Mouse (Mus musculus): ENCODE data around the gene Mmrn2. TPM values are rescaled to one million over a fixed set of nuclear protein-coding genes. Genes with fewer than 3 reads are reported as not detected.
"Not testable (repeated sequence)": the region's sequence is repeated elsewhere in the genome, so short reads cannot be mapped to it uniquely, and the experiment has no call there.

The Mmrn2 gene
- polyA plus RNA-seq, 1 experiment from 2014 or later, result 5.5 TPM

DNA sequence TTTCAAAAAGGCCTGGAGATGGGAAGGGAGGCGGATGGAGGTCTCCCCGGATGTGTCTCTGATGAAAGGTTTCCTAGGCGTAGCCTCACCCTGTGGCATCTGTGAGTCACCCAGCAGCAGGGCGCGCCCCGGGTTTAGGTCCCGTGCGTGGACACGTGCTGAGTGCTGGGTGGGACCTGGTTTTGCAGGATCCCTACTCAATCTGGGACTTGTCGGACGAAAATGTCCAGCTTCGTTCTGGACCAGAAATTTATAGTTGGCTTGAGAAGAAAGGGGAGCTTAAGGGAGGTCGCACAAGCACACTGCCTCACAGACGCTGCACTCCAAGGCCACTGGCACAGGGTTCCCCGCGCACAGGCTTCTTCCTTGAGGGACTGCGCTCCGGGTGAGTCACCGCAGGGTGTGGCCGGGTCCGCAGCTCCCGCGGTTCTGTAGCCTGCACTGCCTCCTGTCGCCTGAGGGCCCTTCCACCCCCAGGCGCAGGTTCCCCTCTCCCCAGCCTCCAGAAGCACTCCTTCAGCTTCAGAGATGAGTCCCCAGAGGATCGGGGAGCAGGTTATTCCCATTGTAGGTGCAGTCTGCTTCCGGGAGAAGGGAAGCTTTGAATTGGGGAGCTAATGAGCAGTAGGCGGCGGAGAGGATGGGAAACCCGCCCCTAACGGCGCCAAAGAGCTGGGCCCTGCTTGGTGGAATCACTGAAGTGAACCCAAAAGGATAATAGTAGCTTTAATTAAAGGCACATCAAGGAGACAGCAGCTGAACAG, 11.6 kb upstream of the Mmrn2 start:
- no peaks in the 10 kb centered on the region for H3K36me3 ChIP-seq
- H3K9ac ChIP-seq (replicated peaks), result peak overlapping the region; percentile 70
- under 1% methylated on average over 32 of the region's 32 CpGs for WGBS
- H3K4me2 ChIP-seq (replicated peaks), result peak overlapping the region; percentile 70
- peak overlapping the region; percentile 43 for H3K4me3 ChIP-seq (replicated peaks)
- no peaks in the 10 kb centered on the region for H3K27me3 ChIP-seq
- peak; percentile 86 for ATAC-seq
- no peak overlapping the region for H3K27ac ChIP-seq
- H3K4me1 ChIP-seq (replicated peaks), result peaks cover 12% of the 10 kb centered on the region
- H3K9me3 ChIP-seq, result no peaks in the 10 kb centered on the region

DNA sequence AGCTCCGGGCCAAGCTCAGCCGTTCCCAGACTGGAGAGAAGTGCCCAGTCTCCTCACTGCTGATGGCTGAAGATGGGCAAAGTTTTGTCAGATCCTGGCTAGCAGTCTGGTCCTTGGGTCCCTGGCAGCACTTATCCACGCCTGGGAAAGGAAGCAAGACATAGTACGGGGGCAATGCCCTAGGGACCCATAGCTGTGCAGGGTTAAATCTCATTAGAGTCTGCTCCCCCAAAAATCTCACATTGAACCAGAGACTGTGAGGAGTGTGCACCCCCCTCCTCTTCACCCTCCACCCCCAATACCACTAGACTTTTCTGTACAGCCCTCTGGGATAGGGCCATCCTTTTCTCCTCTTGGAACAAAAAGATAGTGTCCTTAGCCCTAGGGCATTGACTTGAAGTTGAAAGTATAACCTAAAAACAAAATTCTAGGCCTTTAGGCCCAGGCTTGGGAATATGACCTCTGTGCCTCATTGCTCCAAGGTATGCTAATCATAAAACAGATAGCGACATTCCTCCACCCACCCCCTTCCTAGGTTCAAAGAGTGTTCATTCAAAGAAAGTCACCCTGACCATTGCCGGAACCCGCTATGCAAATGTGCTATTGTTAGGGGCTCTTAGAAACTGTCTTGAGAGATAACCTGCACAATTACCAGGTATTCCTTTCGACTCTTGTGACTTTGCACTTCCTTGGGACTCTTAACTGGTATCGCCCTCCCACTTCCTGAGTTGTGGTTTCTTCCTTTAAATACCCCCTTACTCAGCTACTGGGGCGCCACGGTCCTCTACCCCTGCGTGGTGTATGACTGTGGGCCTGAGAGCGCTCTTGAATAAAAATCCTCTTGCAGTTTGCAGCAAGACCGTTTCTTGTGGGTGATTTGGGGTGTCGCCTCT, 10.8 kb upstream of the Mmrn2 start:
- Histone ChIP-seq H3K4me3 (replicated peaks) (peak overlapping the region; percentile 43), H3K4me1 (replicated peaks) (peaks cover 12% of the 10 kb centered on the region), H3K4me2 (replicated peaks) (peak overlapping the region; percentile 70), H3K9ac (replicated peaks) (peak overlapping the region; percentile 70)
- peak; percentile 66; the same call in 1 of the 2 replicates for ATAC-seq
- not testable (repeated sequence) for H3K36me3 ChIP-seq, H3K27me3 ChIP-seq, H3K9me3 ChIP-seq, H3K27ac ChIP-seq
- 71% methylated on average over 15 of the region's 15 CpGs for WGBS

GRCm38 (mm10) chr14:34365147-34365507, 10.1 kb upstream of the Mmrn2 start:
- no peaks in the 10 kb centered on the region for H3K9me3 ChIP-seq
- no peak for ATAC-seq
- 80% methylated on average over 2 of the region's 2 CpGs for WGBS

GRCm38 (mm10) chr14:34370203-34370602, 5.1 kb upstream of the Mmrn2 start:
- H3K36me3 ChIP-seq, result no peaks in the 10 kb centered on the region
- 61% methylated on average over 3 of the region's 3 CpGs for WGBS
- H3K4me1 ChIP-seq (replicated peaks), result peaks cover 8% of the 10 kb centered on the region; the same call in 1 of the 2 replicates
- no peak for ATAC-seq
- no peak overlapping the region for H3K9ac ChIP-seq (replicated peaks)
- no peak overlapping the region for H3K4me2 ChIP-seq (replicated peaks)
- H3K9me3 ChIP-seq, result no peaks in the 10 kb centered on the region
- H3K4me3 ChIP-seq (replicated peaks), result no peak overlapping the region
- H3K27me3 ChIP-seq, result no peaks in the 10 kb centered on the region
- H3K27ac ChIP-seq, result no peak overlapping the region

More at GRCm38 (mm10) chr14:34365147-34365507, 10.1 kb upstream of the Mmrn2 start:
- no peaks in the 10 kb centered on the region for H3K36me3 ChIP-seq
- H3K4me1 ChIP-seq (replicated peaks), result peaks cover 12% of the 10 kb centered on the region
- H3K4me3 ChIP-seq (replicated peaks), result no peak overlapping the region
- H3K4me2 ChIP-seq (replicated peaks), result no peak overlapping the region
- no peak overlapping the region for H3K27ac ChIP-seq
- no peak overlapping the region for H3K9ac ChIP-seq (replicated peaks)
- H3K27me3 ChIP-seq, result no peaks in the 10 kb centered on the region

DNA sequence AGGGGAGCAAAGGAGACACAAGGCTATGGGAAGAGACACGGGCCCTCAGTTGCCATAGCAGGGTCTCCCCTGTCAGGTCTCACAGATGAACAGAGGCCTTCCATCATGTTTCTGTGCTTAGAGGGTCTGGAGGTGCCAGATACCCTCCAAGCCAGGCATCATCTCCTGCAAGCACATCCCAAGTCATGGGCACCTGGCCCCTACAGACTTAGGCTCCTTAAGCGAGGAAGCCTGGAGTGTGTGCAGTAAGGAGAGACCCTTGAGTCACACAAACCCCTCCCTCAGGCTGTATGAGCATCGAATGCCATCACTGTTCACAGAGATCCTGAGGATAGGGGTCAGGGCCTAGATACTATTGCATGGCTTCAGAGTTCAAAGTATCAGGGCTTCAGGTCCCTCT, 4.3 kb upstream of the Mmrn2 start:
- Histone ChIP-seq H3K9ac (replicated peaks) (no peak overlapping the region), H3K9me3 (no peaks in the 10 kb centered on the region), H3K4me1 (replicated peaks) (peaks cover 8% of the 10 kb centered on the region; the same call in 1 of the 2 replicates), H3K36me3 (no peaks in the 10 kb centered on the region), H3K27me3 (no peaks in the 10 kb centered on the region), H3K4me2 (replicated peaks) (no peak overlapping the region), H3K4me3 (replicated peaks) (no peak overlapping the region), H3K27ac (no peak overlapping the region)
- 84% methylated on average over 3 of the region's 3 CpGs for WGBS
- no peak for ATAC-seq

DNA sequence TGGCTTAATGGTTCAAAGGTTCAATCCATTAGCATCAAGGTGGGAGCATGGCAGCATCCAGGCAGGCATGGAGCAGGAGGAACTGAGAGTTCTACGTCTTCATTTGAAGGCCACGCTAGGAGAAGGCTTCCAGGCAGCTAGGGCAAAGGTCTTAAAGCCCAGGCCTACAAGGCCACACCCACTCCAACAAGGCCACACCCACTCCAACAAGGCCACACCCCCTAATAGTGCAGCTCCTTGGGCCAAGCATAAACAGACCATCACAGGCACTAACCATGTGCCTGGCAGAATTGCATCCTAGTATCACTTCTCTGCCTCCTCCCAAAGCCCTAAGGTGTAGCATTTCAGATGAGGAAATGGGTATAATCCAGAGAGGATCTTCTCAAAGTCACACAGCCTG, 3.5 kb upstream of the Mmrn2 start:
- no peak for ATAC-seq

DNA sequence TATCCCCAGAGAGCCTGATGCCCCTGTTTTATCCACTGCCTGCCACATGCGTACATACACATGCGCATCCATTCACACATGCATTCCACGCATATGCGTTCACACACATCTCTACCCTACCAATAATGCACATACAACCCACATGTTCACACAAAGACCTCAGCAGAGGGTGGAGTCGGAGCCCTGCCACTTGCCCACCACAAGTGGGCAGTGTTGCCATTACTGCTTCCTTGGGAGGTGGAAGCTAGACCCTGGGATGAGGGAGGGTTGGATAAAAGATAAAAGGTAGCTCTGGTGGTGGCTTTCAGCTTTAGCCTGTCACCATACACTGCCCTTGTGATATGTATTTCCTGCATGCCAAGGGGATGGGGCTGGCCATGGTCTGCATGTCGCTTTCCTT, 2.6 kb upstream of the Mmrn2 start:
- no peak overlapping the region for H3K4me3 ChIP-seq (replicated peaks)
- no peak overlapping the region for H3K9ac ChIP-seq (replicated peaks)
- no peaks in the 10 kb centered on the region for H3K36me3 ChIP-seq
- no peaks in the 10 kb centered on the region for H3K9me3 ChIP-seq
- no peak overlapping the region for H3K27ac ChIP-seq
- H3K4me2 ChIP-seq (replicated peaks), result no peak overlapping the region
- no peak; the same call in 1 of the 2 replicates for ATAC-seq
- 83% methylated on average over 6 of the region's 6 CpGs for WGBS
- peaks cover 8% of the 10 kb centered on the region; the same call in 1 of the 2 replicates for H3K4me1 ChIP-seq (replicated peaks)
- no peaks in the 10 kb centered on the region for H3K27me3 ChIP-seq

More for the DNA sequence above, 3.5 kb upstream of the Mmrn2 start:
- no peaks in the 10 kb centered on the region for H3K36me3 ChIP-seq
- no peaks in the 10 kb centered on the region for H3K27me3 ChIP-seq
- H3K4me2 ChIP-seq (replicated peaks), result no peak overlapping the region
- H3K9me3 ChIP-seq, result no peaks in the 10 kb centered on the region
- H3K4me1 ChIP-seq (replicated peaks), result peaks cover 8% of the 10 kb centered on the region; the same call in 1 of the 2 replicates
- no peak overlapping the region for H3K9ac ChIP-seq (replicated peaks)
- 81% methylated on average over 2 of the region's 2 CpGs for WGBS
- no peak overlapping the region for H3K27ac ChIP-seq
- no peak overlapping the region for H3K4me3 ChIP-seq (replicated peaks)

DNA sequence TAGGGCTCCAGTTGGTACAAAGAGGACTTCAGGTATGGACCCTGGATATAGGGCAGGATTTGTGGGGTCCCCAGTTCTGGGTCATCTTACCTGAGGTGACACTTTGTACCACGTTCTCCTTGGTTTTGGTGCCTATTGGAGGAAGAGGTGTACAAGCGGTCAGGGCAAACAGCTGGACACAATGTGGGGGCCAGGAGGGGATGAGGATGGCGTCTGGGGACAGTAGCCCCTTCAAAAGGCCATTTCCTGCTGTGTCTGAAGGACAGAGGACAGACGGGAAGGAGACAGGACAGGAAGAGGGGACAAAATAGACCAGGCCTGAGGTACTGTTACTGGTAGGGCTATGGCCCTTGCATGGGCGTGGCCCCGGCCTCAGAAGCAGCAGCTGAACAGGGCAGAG, 1.7 kb upstream of the Mmrn2 start:
- WGBS, result 79% methylated on average over 6 of the region's 6 CpGs

GRCm38 (mm10) chr14:34374577-34374976, 688 bp upstream of the Mmrn2 start, which contains the start of gene Sncg:
Gene Sncg (minus strand): TSS chr14:34374789.
- Histone ChIP-seq H3K4me1 (replicated peaks) (peaks cover 16% of the 10 kb centered on the region; the same call in 1 of the 2 replicates), H3K9ac (replicated peaks) (no peak within 1 kb of the TSS; the same call in 1 of the 2 replicates), H3K4me3 (replicated peaks) (no peak within 1 kb of the TSS), H3K4me2 (replicated peaks) (no peak within 1 kb of the TSS), H3K36me3 (no peaks in the 10 kb centered on the region), H3K9me3 (no peaks in the 10 kb centered on the region), H3K27ac (no peak within 1 kb of the TSS), H3K27me3 (no peaks in the 10 kb centered on the region)
- 54% methylated on average over 10 of the region's 10 CpGs for WGBS
- no peak for ATAC-seq

More for the DNA sequence above, 1.7 kb upstream of the Mmrn2 start:
- no peak for ATAC-seq
- Histone ChIP-seq H3K9ac (replicated peaks) (no peak overlapping the region; the same call in 1 of the 2 replicates), H3K36me3 (no peaks in the 10 kb centered on the region), H3K27ac (no peak overlapping the region), H3K4me3 (replicated peaks) (no peak overlapping the region), H3K27me3 (no peaks in the 10 kb centered on the region), H3K4me2 (replicated peaks) (no peak overlapping the region), H3K9me3 (no peaks in the 10 kb centered on the region), H3K4me1 (replicated peaks) (peaks cover 11% of the 10 kb centered on the region; the same call in 1 of the 2 replicates)

DNA sequence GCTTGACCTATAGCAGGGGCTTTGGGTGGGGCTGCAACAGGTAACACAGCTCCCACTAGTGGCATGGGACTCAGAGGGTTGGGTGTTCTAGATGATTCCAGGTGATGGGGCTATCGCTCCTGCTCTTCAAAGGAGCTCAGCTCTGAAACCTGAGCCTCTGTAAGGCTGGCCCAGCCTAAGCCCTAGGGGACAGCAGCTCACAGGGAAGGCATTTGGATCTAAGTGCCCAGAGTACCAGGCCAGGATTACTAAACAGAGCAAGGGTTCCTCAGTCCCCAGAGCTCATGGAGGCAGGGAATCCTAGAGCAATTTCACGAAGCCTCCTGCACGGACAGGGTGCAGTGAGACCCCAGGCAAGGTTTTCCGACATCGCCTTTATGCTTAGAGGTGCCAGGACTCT, 676 bp downstream of the Mmrn2 start:
- no peak overlapping the region for H3K4me3 ChIP-seq (replicated peaks)
- no peak overlapping the region for H3K4me2 ChIP-seq (replicated peaks)
- H3K27me3 ChIP-seq, result no peaks in the 10 kb centered on the region
- H3K27ac ChIP-seq, result no peak overlapping the region
- WGBS, result 81% methylated on average over 5 of the region's 5 CpGs
- ATAC-seq, result no peak
- no peak overlapping the region for H3K9ac ChIP-seq (replicated peaks)
- no peaks in the 10 kb centered on the region for H3K36me3 ChIP-seq
- H3K4me1 ChIP-seq (replicated peaks), result peaks cover 16% of the 10 kb centered on the region; the same call in 1 of the 2 replicates
- no peaks in the 10 kb centered on the region for H3K9me3 ChIP-seq

- Histone ChIP-seq H3K27ac (no peak overlapping the region), H3K9me3 (no peaks in the 10 kb centered on the region), H3K27me3 (no peaks in the 10 kb centered on the region), H3K4me2 (replicated peaks) (no peak overlapping the region), H3K4me1 (replicated peaks) (peaks cover 16% of the 10 kb centered on the region; the same call in 1 of the 2 replicates), H3K9ac (replicated peaks) (no peak overlapping the region), H3K36me3 (no peaks in the 10 kb centered on the region), H3K4me3 (replicated peaks) (no peak overlapping the region)
- WGBS, result 83% methylated on average over 4 of the region's 4 CpGs
- ATAC-seq, result no peak
Measured at GRCm38 (mm10) chr14:34377121-34377520, 1.9 kb downstream of the Mmrn2 start.
